Mouse (Mus musculus): Measurements from ENCODE around the gene Git1.

DNA sequence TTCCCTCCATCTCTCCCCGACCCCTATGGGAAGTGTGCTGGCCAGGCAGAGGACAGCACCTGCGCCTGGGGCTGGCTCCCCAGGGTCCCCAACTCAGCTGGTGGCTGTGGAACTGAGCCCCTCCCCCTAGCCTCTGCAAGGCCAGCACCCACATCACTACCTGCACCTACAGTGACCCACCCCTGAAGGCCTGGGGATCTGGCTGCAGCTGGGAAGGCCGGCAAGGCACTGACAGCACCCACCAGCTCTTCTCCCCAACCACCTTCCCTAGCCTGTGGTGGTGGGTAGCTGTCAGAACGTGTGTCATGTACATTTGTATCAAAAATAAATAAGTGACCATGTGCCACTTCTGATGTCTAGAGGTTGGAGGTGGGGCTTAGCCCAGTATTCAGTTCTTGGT, 14.1 kb downstream of the Git1 start:
- TF ChIP-seq POLR2A (IDR thresholded peaks at IDR 0.05; ENCODE audit: extremely low read depth, insufficient read depth, low read length), result no peak
- no peak for TF ChIP-seq CTCF (IDR thresholded peaks at IDR 0.05; ENCODE audit: low read depth, low read length)

Measured in liver, adult 2 months (tissue).